Mouse (Mus musculus) MEL (cell line): ENCODE results near the gene Aplf.

ENCODE experiments used
- BHLHE40 ChIP-seq: IDR thresholded peaks from 2 replicates; pipeline ENCODE4 v1.6.1; 2012; ENCODE audit warnings: low read depth, mild to moderate bottlenecking, inconsistent platforms, low read length, improper control_type of control experiment, borderline replicate concordance
- KAT2A ChIP-seq: conservative IDR thresholded peaks from 2 replicates; pipeline ENCODE4 v1.6.1; 2012; ENCODE audit warnings: low read depth, low read length, improper control_type of control experiment, inconsistent platforms
- MAFK ChIP-seq: IDR thresholded peaks from 2 replicates; pipeline ENCODE4 v1.6.1; 2011; ENCODE audit warnings: low read depth, mild to moderate bottlenecking, low read length, improper control_type of control experiment, borderline replicate concordance
- MAZ ChIP-seq: IDR thresholded peaks from 2 replicates; pipeline ENCODE4 v1.6.1; 2012; ENCODE audit warnings: low read depth, mild to moderate bottlenecking, inconsistent platforms, low read length, improper control_type of control experiment
- SMC3 ChIP-seq: IDR thresholded peaks from 2 replicates; pipeline ENCODE4 v1.6.1; 2011; ENCODE audit warnings: low read depth, low read length, improper control_type of control experiment
- ZNF384 ChIP-seq: IDR thresholded peaks from 2 replicates; pipeline ENCODE4 v1.6.1; 2012; ENCODE audit warnings: low read depth, mild to moderate bottlenecking, inconsistent platforms, low read length, improper control_type of control experiment

- TF ChIP-seq KAT2A (no peak), ZNF384 (peak; percentile 50), MAZ (no peak), MAFK (peak; percentile 69), SMC3 (no peak), BHLHE40 (peak; percentile 94)
Observed at GRCm38 (mm10) chr6:87583183-87583611, 88.8 kb downstream of the Aplf start.
